Comparison of ENCODE assay signal across 11 mouse cellular contexts in the genomic region with DNA sequence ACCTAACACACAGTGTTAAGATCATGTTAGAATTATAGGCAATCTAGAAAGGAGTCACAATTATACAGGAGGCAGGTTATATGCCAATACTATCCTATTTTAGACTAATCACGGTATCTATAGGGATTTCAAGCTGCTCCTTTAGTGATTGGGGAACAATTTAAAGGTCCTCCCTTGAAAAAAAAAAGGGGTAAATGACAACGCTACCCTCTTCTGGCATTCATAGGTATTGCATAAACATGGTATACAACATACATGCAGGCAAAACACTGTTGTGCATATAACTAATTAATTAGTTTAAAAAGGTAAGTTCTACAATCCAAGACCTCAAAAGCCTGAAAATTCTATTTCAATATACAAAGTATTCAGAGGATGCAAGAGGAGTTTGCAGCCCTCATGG.
DNase-seq lines count a peak whose midpoint lies in the region; ATAC-seq and TF ChIP-seq lines count a peak whose summit lies in the region.
"Had no signal": no experiment of that assay in that cellular context is flagged by ENCODE, and none has a peak within 500 bp of the region (broad histone marks: within the 10 kb centered on the region; RNA-seq: fewer than 3 reads in every experiment).

No protein-coding gene starts in this region.

- H3K27me3 ChIP-seq in liver, embryonic 14.5 days (ENCODE audit: control insufficient read depth, insufficient read depth, low read length): no peaks in the 10 kb centered on the region
- H3K27me3 ChIP-seq in liver, embryonic 11.5 days (replicated peaks; ENCODE audit: control insufficient read depth, insufficient read depth, low read length): no peaks in the 10 kb centered on the region
- no peaks in the 10 kb centered on the region for H3K27me3 ChIP-seq in MEL (ENCODE audit: control insufficient read depth in 1 of 2, insufficient read depth in 2 of 2, low read length in 2 of 2)
- H3K27me3 ChIP-seq: embryonic facial prominence, embryonic 15.5 days; heart, embryonic 15.5 days had no signal

- no peaks in the 10 kb centered on the region for H3K79me2 ChIP-seq in MEL (ENCODE audit: control insufficient read depth, insufficient read depth, low read length, poor library complexity)

- no peak for TF ChIP-seq EP300 in liver, embryonic 14.5 days (IDR thresholded peaks at IDR 0.05; ENCODE audit: low read depth)
- no peak for TF ChIP-seq EP300 in MEL (IDR thresholded peaks at IDR 0.05; ENCODE audit: low read depth in 1 of 2, low read length in 2 of 2)

- H3K4me2 ChIP-seq in liver, embryonic 14.5 days (ENCODE audit: low read depth): no peak overlapping the region
- no peak overlapping the region for H3K4me2 ChIP-seq in liver, embryonic 11.5 days
- H3K4me2 ChIP-seq: embryonic facial prominence, embryonic 15.5 days; heart, embryonic 15.5 days had no signal

- H3K4me1 ChIP-seq in liver, embryonic 14.5 days (replicated peaks; ENCODE audit: control insufficient read depth in 2 of 2, insufficient read depth in 2 of 2, low read length in 1 of 2): no peaks in the 10 kb centered on the region
- no peaks in the 10 kb centered on the region for H3K4me1 ChIP-seq in liver, embryonic 11.5 days (replicated peaks; ENCODE audit: control insufficient read depth, insufficient read depth, low read length)
- no peaks in the 10 kb centered on the region for H3K4me1 ChIP-seq in MEL (ENCODE audit: control insufficient read depth in 1 of 2, insufficient read depth in 2 of 2, low read length in 2 of 2)
- H3K4me1 ChIP-seq: embryonic facial prominence, embryonic 15.5 days; heart, embryonic 15.5 days had no signal

- TF ChIP-seq POLR2A in MEL (IDR thresholded peaks at IDR 0.05; ENCODE audit: control insufficient read depth in 1 of 2, insufficient read depth in 1 of 2, low read depth in 1 of 2, low read length in 2 of 2, poor library complexity in 1 of 2): no peak

- TF ChIP-seq CTCF in liver, embryonic 14.5 days (IDR thresholded peaks at IDR 0.05; ENCODE audit: low read depth): peak; percentile 62
- TF ChIP-seq CTCF in MEL (IDR thresholded peaks at IDR 0.05 in 2 of 3, conservative IDR thresholded peaks at IDR 0.05 in 1 of 3; ENCODE audit: control insufficient read depth in 1 of 3, insufficient read depth in 1 of 3, low read depth in 2 of 3, low read length in 3 of 3, poor library complexity in 1 of 3, severe bottlenecking in 1 of 3): peak in 2 of 3 experiments; percentile 46 to 72; a peak in 3 of 6 replicates

- no peak for ATAC-seq in liver, embryonic 14.5 days (ENCODE audit: insufficient read depth)
- ATAC-seq in liver, embryonic 11.5 days (replicated peaks; ENCODE audit: low FRiP score): no peak
- no peak for ATAC-seq in frontal cortex, adult (ENCODE audit: low TSS enrichment)

- no peaks in the 10 kb centered on the region for H3K9me3 ChIP-seq in liver, embryonic 14.5 days (ENCODE audit: control insufficient read depth, low read length)
- no peaks in the 10 kb centered on the region for H3K9me3 ChIP-seq in liver, embryonic 11.5 days (ENCODE audit: control insufficient read depth, low read length)
- no peaks in the 10 kb centered on the region for H3K9me3 ChIP-seq in MEL (replicated peaks; ENCODE audit: insufficient read depth, low read length)
- H3K9me3 ChIP-seq: embryonic facial prominence, embryonic 15.5 days; heart, embryonic 15.5 days had no signal

- peak in 2 of 3 experiments; percentile 5 to 20 for DNase-seq in liver, embryonic 14.5 days (ENCODE audit: low read depth in 3 of 3, low spot score in 3 of 3)
- no peak for DNase-seq in liver, embryonic 11.5 days (ENCODE audit: low spot score)
- DNase-seq in CD4-positive helper T cell, adult 2 months (ENCODE audit: low read depth, low spot score): peak; percentile 55
- DNase-seq in MEL (ENCODE audit: low read depth, low spot score): peak; percentile 56
- DNase-seq in lung, postnatal 36 days: peak; percentile 61
- DNase-seq in urinary bladder, postnatal 14 days (ENCODE audit: low spot score): no peak
- DNase-seq: cerebellum, adult 11-12 months; kidney, adult 11 months had no signal

- no peak overlapping the region for H3K4me3 ChIP-seq in liver, embryonic 14.5 days (ENCODE audit: insufficient read depth in 1 of 2, low read depth in 2 of 2, low read length in 2 of 2)
- no peak overlapping the region for H3K4me3 ChIP-seq in liver, embryonic 11.5 days (ENCODE audit: low read depth, low read length)
- H3K4me3 ChIP-seq in MEL (ENCODE audit: control insufficient read depth in 1 of 2, insufficient read depth in 1 of 2, low read depth in 2 of 2, low read length in 2 of 2): no peak overlapping the region
- H3K4me3 ChIP-seq: embryonic facial prominence, embryonic 15.5 days; heart, embryonic 15.5 days had no signal

- whole genome bisulfite sequencing in liver, embryonic 14.5 days (ENCODE audit: insufficient replicate concordance): 31% methylated on average over 2 of the region's 2 CpGs
- 54% methylated on average over 2 of the region's 2 CpGs for WGBS in liver, embryonic 11.5 days

- H3K27ac ChIP-seq in liver, embryonic 14.5 days: no peak overlapping the region
- H3K27ac ChIP-seq in liver, embryonic 11.5 days (ENCODE audit: low read depth, low read length): no peak overlapping the region
- no peak overlapping the region for H3K27ac ChIP-seq in MEL (ENCODE audit: control insufficient read depth, low read depth, low read length)
- H3K27ac ChIP-seq: embryonic facial prominence, embryonic 15.5 days; heart, embryonic 15.5 days had no signal

- peak; percentile 86 for TF ChIP-seq RAD21 in MEL (IDR thresholded peaks at IDR 0.05; ENCODE audit: low read depth, low read length)

- H3K36me3 ChIP-seq in liver, embryonic 14.5 days (replicated peaks; ENCODE audit: control insufficient read depth, insufficient read depth, low read depth): no peaks in the 10 kb centered on the region
- no peaks in the 10 kb centered on the region for H3K36me3 ChIP-seq in liver, embryonic 11.5 days (ENCODE audit: control insufficient read depth, insufficient read depth, low read length)
- no peaks in the 10 kb centered on the region for H3K36me3 ChIP-seq in MEL (ENCODE audit: control insufficient read depth in 1 of 2, insufficient read depth in 2 of 2, low read length in 2 of 2)
- H3K36me3 ChIP-seq: embryonic facial prominence, embryonic 15.5 days; heart, embryonic 15.5 days had no signal

- H3K9ac ChIP-seq in liver, embryonic 14.5 days (replicated peaks): no peak overlapping the region
- H3K9ac ChIP-seq in liver, embryonic 11.5 days (ENCODE audit: low read depth, low read length): no peak overlapping the region
- H3K9ac ChIP-seq in MEL (ENCODE audit: control insufficient read depth, low read depth, low read length, poor library complexity, severe bottlenecking): no peak overlapping the region
- H3K9ac ChIP-seq: embryonic facial prominence, embryonic 15.5 days; heart, embryonic 15.5 days had no signal

TF ChIP-seq in MEL, 35 proteins besides CTCF, POLR2A, EP300 and RAD21:
- TF ChIP-seq ZC3H11A (IDR thresholded peaks at IDR 0.05; ENCODE audit: low read depth, low read length): peak; percentile 83
- no peak for TF ChIP-seq POLR2AphosphoS5 (IDR thresholded peaks at IDR 0.05; ENCODE audit: borderline replicate concordance, low read depth, low read length)
- no peak for TF ChIP-seq UBTF (IDR thresholded peaks at IDR 0.05; ENCODE audit: borderline replicate concordance, insufficient read depth, low read depth, low read length)
- TF ChIP-seq SMC3 (IDR thresholded peaks at IDR 0.05; ENCODE audit: low read depth, low read length): peak; percentile 77
- TF ChIP-seq TAL1 (IDR thresholded peaks at IDR 0.05; ENCODE audit: low read length): no peak
- TF ChIP-seq ZKSCAN1 (IDR thresholded peaks at IDR 0.05; ENCODE audit: low read depth, low read length): no peak
- TF ChIP-seq CHD2 (IDR thresholded peaks at IDR 0.05; ENCODE audit: low read length): no peak
- TF ChIP-seq ZNF384 (IDR thresholded peaks at IDR 0.05; ENCODE audit: low read depth, low read length): peak; percentile 77

Comparison
In these comparisons a context has a peak if more than half of its experiments do, and no peak if none do; other contexts are left out.
1. DNase-seq: peak in liver, embryonic 14.5 days (2 of 3), CD4-positive helper T cell, adult 2 months (single experiment), MEL (single experiment) and lung, postnatal 36 days (single experiment); none in liver, embryonic 11.5 days (single experiment) and urinary bladder, postnatal 14 days (single experiment).